Mouse (Mus musculus) ES-E14 (cell line): Measurements from ENCODE around the gene Rdh5. TPM values are rescaled to one million over a fixed set of nuclear protein-coding genes. Genes with fewer than 3 reads are reported as not detected.

Experiments used
- DNase-seq: peaks from one replicate; pipeline ENCODE4 v3.0.0-alpha.2; 2013; ENCODE audit warnings: low read depth, low spot score
- H3K27ac ChIP-seq: 2 replicates; pipeline ENCODE4 v1.5.1; 2012; ENCODE audit warnings: low read depth, mild to moderate bottlenecking, low read length, moderate library complexity, mixed read lengths; ENCODE audit not compliant: poor library complexity, insufficient read depth, severe bottlenecking
- H3K36me3 ChIP-seq: 2 replicates; pipeline ENCODE4 v1.6.1; 2012; ENCODE audit warnings: mild to moderate bottlenecking, low read length, moderate library complexity, mixed read lengths; ENCODE audit not compliant: control insufficient read depth, poor library complexity, insufficient read depth, severe bottlenecking
- H3K4me1 ChIP-seq, 2 experiments: fragments of 150-350 bp in 1 of 2; sonication (generic) in 1 of 2; 2 replicates each; pipeline ENCODE4 v1.6.1; 2012; ENCODE audit warnings: low read length in 2 of 2, mild to moderate bottlenecking in 1 of 2, mixed read lengths in 1 of 2; ENCODE audit not compliant: control insufficient read depth in 2 of 2, insufficient read depth in 2 of 2, poor library complexity in 1 of 2
- H3K4me3 ChIP-seq, 2 experiments: fragments of 150-350 bp in 1 of 2; sonication (generic) in 1 of 2; 2 replicates each; pipeline ENCODE4 v1.5.1; 2012; ENCODE audit warnings: low read length in 2 of 2, low read depth in 1 of 2, mild to moderate bottlenecking in 1 of 2, mixed read lengths in 1 of 2; ENCODE audit not compliant: insufficient read depth in 1 of 2, poor library complexity in 1 of 2, severe bottlenecking in 1 of 2
- H3K9ac ChIP-seq: 2 replicates; pipeline ENCODE4 v1.6.1; 2012; ENCODE audit warnings: low read depth, mild to moderate bottlenecking, low read length, mixed read lengths; ENCODE audit not compliant: poor library complexity, insufficient read depth, severe bottlenecking
- H3K9me3 ChIP-seq: fragments of 150-350 bp; sonication (generic); 2 replicates; pipeline ENCODE4 v1.6.1; 2012; ENCODE audit warnings: low read depth, mild to moderate bottlenecking, low read length; ENCODE audit not compliant: control insufficient read depth, insufficient read depth
- CHD2 ChIP-seq: IDR thresholded peaks from 2 replicates; pipeline ENCODE4 v1.6.1; 2014; ENCODE audit warnings: mild to moderate bottlenecking, low read depth, low read length, inconsistent platforms
- HCFC1 ChIP-seq: IDR thresholded peaks from 2 replicates; pipeline ENCODE4 v1.6.1; 2012; ENCODE audit warnings: low read length, inconsistent platforms, borderline replicate concordance; ENCODE audit not compliant: insufficient read depth
- MAFK ChIP-seq: IDR thresholded peaks from 2 replicates; pipeline ENCODE4 v1.6.1; 2014; ENCODE audit warnings: mild to moderate bottlenecking, low read depth, low read length, inconsistent platforms; ENCODE audit not compliant: insufficient read depth
- ZC3H11A ChIP-seq: IDR thresholded peaks from 2 replicates; pipeline ENCODE4 v1.6.1; 2012; ENCODE audit warnings: low read depth, mild to moderate bottlenecking, inconsistent platforms, low read length, borderline replicate concordance
- ZNF384 ChIP-seq: IDR thresholded peaks from 2 replicates; pipeline ENCODE4 v1.6.1; 2012; ENCODE audit warnings: low read depth, low read length, inconsistent platforms
- in situ Hi-C, 2 experiments: fragments of 600-800 bp; cut with MboI; formaldehyde crosslinking; loops; one replicate each; pipeline ENCODE4 v1.15.1; 2025; ENCODE audit warnings: low sequenced_read_pairs in 2 of 2, inconsistent platforms in 1 of 2; ENCODE audit not compliant: unreplicated experiment in 2 of 2
- total RNA-seq: library from RNA; depleted of rRNA; stranded (reverse); fragments of 300-350 nt; gene quantifications from 2 replicates; pipeline ENCODE4 v1.2.3, GENCODE M21; 2012

Rdh5 gene
- total RNA-seq, 1 experiment = 6.8 TPM

- no peak for DNase-seq
- TF ChIP-seq MAFK (no peak), ZNF384 (no peak), CHD2 (no peak), ZC3H11A (no peak), HCFC1 (no peak)
- in situ Hi-C loops = no loop called here
Observed at GRCm38 (mm10) chr10:128920736-128921161, 1.9 kb downstream of the Rdh5 start.

GRCm38 (mm10) chr10:128919966-128920365 lies 2.7 kb downstream of the Rdh5 start:
- Histone ChIP-seq H3K4me3 (no peak overlapping the region), H3K4me1 (peaks cover 0 to 17% of the 10 kb centered on the region in 2 experiments; a peak in 2 of 4 replicates), H3K9ac (no peak overlapping the region), H3K36me3 (peaks cover 13% of the 10 kb centered on the region), H3K9me3 (no peaks in the 10 kb centered on the region), H3K27ac (no peak overlapping the region)
- in situ Hi-C loops = no loop called here
- no peak for DNase-seq
- no peak for TF ChIP-seq HCFC1
- TF ChIP-seq CHD2 = no peak
- TF ChIP-seq ZC3H11A = no peak
- no peak for TF ChIP-seq ZNF384
- TF ChIP-seq MAFK = no peak

More at GRCm38 (mm10) chr10:128920736-128921161, 1.9 kb downstream of the Rdh5 start:
- Histone ChIP-seq H3K36me3 (peaks cover 10% of the 10 kb centered on the region), H3K27ac (no peak overlapping the region), H3K9ac (no peak overlapping the region; the same call in 1 of the 2 replicates), H3K4me1 (peaks cover 0 to 17% of the 10 kb centered on the region in 2 experiments; a peak in 2 of 4 replicates), H3K4me3 (no peak overlapping the region), H3K9me3 (no peaks in the 10 kb centered on the region)

- Histone ChIP-seq H3K9me3 (no peaks in the 10 kb centered on the region), H3K4me1 (peaks cover 0 to 17% of the 10 kb centered on the region in 2 experiments; a peak in 2 of 4 replicates), H3K36me3 (peaks cover 16% of the 10 kb centered on the region), H3K9ac (no peak overlapping the region), H3K27ac (no peak overlapping the region), H3K4me3 (no peak overlapping the region)
- TF ChIP-seq HCFC1 (no peak), MAFK (no peak), CHD2 (no peak), ZNF384 (no peak), ZC3H11A (no peak)
- DNase-seq = no peak
- in situ Hi-C loops = no loop called here
Observed at GRCm38 (mm10) chr10:128919203-128919631, 3.5 kb downstream of the Rdh5 start.

- H3K9ac ChIP-seq = no peak overlapping the region
- DNase-seq = no peak
- peaks cover 24% of the 10 kb centered on the region for H3K36me3 ChIP-seq
- no peaks in the 10 kb centered on the region for H3K9me3 ChIP-seq
- H3K27ac ChIP-seq = no peak overlapping the region
- no peak for TF ChIP-seq ZNF384
- TF ChIP-seq HCFC1 = no peak
- TF ChIP-seq ZC3H11A = no peak
- H3K4me3 ChIP-seq = no peak overlapping the region
- peaks cover 0 to 14% of the 10 kb centered on the region in 2 experiments; a peak in 2 of 4 replicates for H3K4me1 ChIP-seq
- in situ Hi-C loops = no loop called here
Observed at GRCm38 (mm10) chr10:128918246-128918645, 4.4 kb downstream of the Rdh5 start.

- in situ Hi-C loops = no loop called here
- TF ChIP-seq MAFK = no peak
- TF ChIP-seq ZNF384 = no peak
- no peak for TF ChIP-seq HCFC1
- TF ChIP-seq CHD2 = no peak
- no peak for TF ChIP-seq ZC3H11A
- Histone ChIP-seq H3K4me1 (peaks cover 0 to 14% of the 10 kb centered on the region in 2 experiments; a peak in 2 of 4 replicates), H3K9me3 (no peaks in the 10 kb centered on the region), H3K27ac (no peak overlapping the region), H3K9ac (no peak overlapping the region), H3K36me3 (peaks cover 25% of the 10 kb centered on the region), H3K4me3 (no peak overlapping the region)
- no peak for DNase-seq
Observed at GRCm38 (mm10) chr10:128917400-128917799, 5.3 kb downstream of the Rdh5 start.
